Mouse (Mus musculus): ENCODE data around the gene Tulp4. TPM values are rescaled to one million over a fixed set of nuclear protein-coding genes. Genes with fewer than 3 reads are reported as not detected.

The Tulp4 gene
- polyA plus RNA-seq, 1 experiment, result 67.0 TPM

- no peak for TF ChIP-seq CTCF (IDR thresholded peaks at IDR 0.05; ENCODE audit: insufficient read depth, low read length)
- TF ChIP-seq POLR2A (IDR thresholded peaks at IDR 0.05; ENCODE audit: borderline replicate concordance, extremely low read depth, low read depth, low read length), result no peak
- 74% methylated on average over 6 of the region's 6 CpGs for WGBS
- H3K4me3 ChIP-seq (replicated peaks; ENCODE audit: extremely low read depth, low read depth, low read length), result no peak overlapping the region
- no peaks in the 10 kb centered on the region for H3K4me1 ChIP-seq (ENCODE audit: control insufficient read depth, insufficient read depth, low read length)
- no peak for DNase-seq
Observed at GRCm38 (mm10) chr17:6091604-6092003, 14.6 kb upstream of the Tulp4 start.

- Histone ChIP-seq H3K4me1 (ENCODE audit: control insufficient read depth, insufficient read depth, low read length) (no peaks in the 10 kb centered on the region), H3K4me3 (replicated peaks; ENCODE audit: extremely low read depth, low read depth, low read length) (no peak overlapping the region)
- TF ChIP-seq CTCF (IDR thresholded peaks at IDR 0.05; ENCODE audit: insufficient read depth, low read length), result no peak
- no peak for TF ChIP-seq POLR2A (IDR thresholded peaks at IDR 0.05; ENCODE audit: borderline replicate concordance, extremely low read depth, low read depth, low read length)
- no peak for DNase-seq
Observed at GRCm38 (mm10) chr17:6095579-6095978, 10.7 kb upstream of the Tulp4 start.

- H3K4me1 ChIP-seq (ENCODE audit: control insufficient read depth, insufficient read depth, low read length), result no peaks in the 10 kb centered on the region
- TF ChIP-seq POLR2A (IDR thresholded peaks at IDR 0.05; ENCODE audit: borderline replicate concordance, extremely low read depth, low read depth, low read length) (no peak), CTCF (IDR thresholded peaks at IDR 0.05; ENCODE audit: insufficient read depth, low read length) (peak; percentile 90)
- DNase-seq, result peak; percentile 47
- H3K4me3 ChIP-seq (replicated peaks; ENCODE audit: extremely low read depth, low read depth, low read length), result no peak overlapping the region
- WGBS, result 22% methylated on average over 4 of the region's 4 CpGs
Observed at GRCm38 (mm10) chr17:6097884-6098283, 8.4 kb upstream of the Tulp4 start.

- H3K4me1 ChIP-seq (ENCODE audit: control insufficient read depth, insufficient read depth, low read length), result 0 out of 2 replicates have a peak, but pooled peaks cover 2% of the 10 kb centered on the region
- DNase-seq, result no peak
- WGBS, result 91% methylated on average over 3 of the region's 3 CpGs
- H3K4me3 ChIP-seq (replicated peaks; ENCODE audit: extremely low read depth, low read depth, low read length), result no peak overlapping the region
- TF ChIP-seq POLR2A (IDR thresholded peaks at IDR 0.05; ENCODE audit: borderline replicate concordance, extremely low read depth, low read depth, low read length) (no peak), CTCF (IDR thresholded peaks at IDR 0.05; ENCODE audit: insufficient read depth, low read length) (no peak)
Observed at GRCm38 (mm10) chr17:6102287-6102686, 4.0 kb upstream of the Tulp4 start.

GRCm38 (mm10) chr17:6103566-6103965, 2.7 kb upstream of the Tulp4 start:
- no peak overlapping the region for H3K4me3 ChIP-seq (replicated peaks; ENCODE audit: extremely low read depth, low read depth, low read length)
- no peak for DNase-seq
- 72% methylated on average over 6 of the region's 6 CpGs for WGBS
- TF ChIP-seq POLR2A (IDR thresholded peaks at IDR 0.05; ENCODE audit: borderline replicate concordance, extremely low read depth, low read depth, low read length), result no peak
- peaks cover 2% of the 10 kb centered on the region; the same call in 1 of the 2 replicates for H3K4me1 ChIP-seq (ENCODE audit: control insufficient read depth, insufficient read depth, low read length)

GRCm38 (mm10) chr17:6107015-6107601, 871 bp downstream of the Tulp4 start:
- H3K4me3 ChIP-seq (replicated peaks; ENCODE audit: extremely low read depth, low read depth, low read length), result peak overlapping the region; percentile 98
- TF ChIP-seq POLR2A (IDR thresholded peaks at IDR 0.05; ENCODE audit: borderline replicate concordance, extremely low read depth, low read depth, low read length) (peak; percentile 30; the same call in 1 of the 2 replicates), CTCF (IDR thresholded peaks at IDR 0.05; ENCODE audit: insufficient read depth, low read length) (no peak)
- H3K4me1 ChIP-seq (ENCODE audit: control insufficient read depth, insufficient read depth, low read length), result peaks cover 4% of the 10 kb centered on the region; the same call in 1 of the 2 replicates
- WGBS, result under 1% methylated on average over 48 of the region's 50 CpGs
- peak; percentile 65 for DNase-seq

DNA sequence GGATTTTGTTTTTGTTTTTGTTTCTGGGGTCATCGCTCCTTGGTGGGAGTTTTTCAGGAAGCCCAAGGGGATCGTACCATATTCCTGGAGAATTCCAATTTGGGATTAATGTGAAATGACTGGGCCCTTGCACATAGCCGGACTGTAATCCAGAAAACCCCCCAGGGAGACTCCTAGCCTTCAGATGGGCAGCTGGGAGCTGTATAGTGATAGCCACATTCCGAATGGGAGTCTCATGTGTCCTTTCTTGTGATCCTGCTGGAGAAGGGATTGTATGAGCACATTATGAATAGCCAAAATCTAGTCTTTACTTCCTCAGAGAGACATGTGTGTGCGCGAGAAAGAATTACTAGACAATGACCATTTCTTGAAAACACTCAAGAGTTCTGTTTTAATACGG, 1.9 kb downstream of the Tulp4 start:
- no peak for DNase-seq
- H3K4me3 ChIP-seq (replicated peaks; ENCODE audit: extremely low read depth, low read depth, low read length), result no peak overlapping the region
- WGBS, result 33% methylated on average over 7 of the region's 7 CpGs
- peaks cover 4% of the 10 kb centered on the region; the same call in 1 of the 2 replicates for H3K4me1 ChIP-seq (ENCODE audit: control insufficient read depth, insufficient read depth, low read length)
- TF ChIP-seq POLR2A (IDR thresholded peaks at IDR 0.05; ENCODE audit: borderline replicate concordance, extremely low read depth, low read depth, low read length) (no peak), CTCF (IDR thresholded peaks at IDR 0.05; ENCODE audit: insufficient read depth, low read length) (no peak)

DNA sequence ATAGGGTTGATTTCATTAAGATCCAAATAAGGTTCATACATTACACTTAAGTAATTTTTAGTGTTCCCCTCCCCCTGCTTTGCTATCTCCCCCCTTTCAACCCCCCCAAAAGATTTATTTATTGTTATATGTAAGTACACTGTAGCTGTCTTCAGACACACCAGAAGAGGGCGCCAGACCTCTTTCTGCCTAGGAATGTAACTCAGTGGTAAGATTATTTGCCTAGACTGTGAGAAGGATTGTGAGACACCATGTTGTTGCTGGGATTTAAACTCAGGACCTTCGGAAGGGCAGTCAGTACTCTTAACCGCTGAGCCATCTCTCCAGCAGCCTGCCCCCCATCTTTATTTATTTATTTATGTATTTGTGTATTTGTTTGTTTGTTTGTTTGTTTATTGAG, 4.7 kb downstream of the Tulp4 start:
- H3K4me3 ChIP-seq (replicated peaks; ENCODE audit: extremely low read depth, low read depth, low read length), result no peak overlapping the region
- DNase-seq, result no peak
- H3K4me1 ChIP-seq (ENCODE audit: control insufficient read depth, insufficient read depth, low read length), result peaks cover 3% of the 10 kb centered on the region; the same call in 1 of the 2 replicates
- TF ChIP-seq POLR2A (IDR thresholded peaks at IDR 0.05; ENCODE audit: borderline replicate concordance, extremely low read depth, low read depth, low read length), result no peak
- TF ChIP-seq CTCF (IDR thresholded peaks at IDR 0.05; ENCODE audit: insufficient read depth, low read length), result no peak
- 81% methylated on average over 3 of the region's 3 CpGs for WGBS

DNA sequence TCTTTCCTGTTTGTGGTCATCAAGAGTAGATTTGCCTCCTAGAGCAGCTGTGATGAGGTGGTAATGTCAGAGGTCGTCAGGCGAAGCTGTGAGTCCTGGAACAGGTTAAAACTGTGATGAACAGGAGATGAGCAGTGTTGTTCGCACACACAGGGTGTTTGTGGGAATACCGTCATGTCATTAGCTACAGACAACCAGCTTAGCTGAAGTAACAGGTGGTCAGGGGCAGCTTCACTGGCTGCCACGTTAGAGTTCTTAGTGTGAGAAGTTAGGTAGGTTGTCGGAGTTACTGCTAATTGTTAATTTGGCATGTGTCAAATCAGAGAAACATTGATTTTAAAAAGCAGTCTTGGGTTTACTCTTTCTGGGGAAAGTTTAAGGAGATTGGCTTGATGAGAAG, 7.4 kb downstream of the Tulp4 start:
- DNase-seq, result no peak
- no peak for TF ChIP-seq CTCF (IDR thresholded peaks at IDR 0.05; ENCODE audit: insufficient read depth, low read length)
- TF ChIP-seq POLR2A (IDR thresholded peaks at IDR 0.05; ENCODE audit: borderline replicate concordance, extremely low read depth, low read depth, low read length), result no peak
- Histone ChIP-seq H3K4me3 (replicated peaks; ENCODE audit: extremely low read depth, low read depth, low read length) (no peak overlapping the region), H3K4me1 (ENCODE audit: control insufficient read depth, insufficient read depth, low read length) (peaks cover 8% of the 10 kb centered on the region; the same call in 1 of the 2 replicates)
- 85% methylated on average over 6 of the region's 6 CpGs for WGBS

- no peak for TF ChIP-seq POLR2A (IDR thresholded peaks at IDR 0.05; ENCODE audit: borderline replicate concordance, extremely low read depth, low read depth, low read length)
- TF ChIP-seq CTCF (IDR thresholded peaks at IDR 0.05; ENCODE audit: insufficient read depth, low read length), result no peak
- peaks cover 6% of the 10 kb centered on the region; the same call in 1 of the 2 replicates for H3K4me1 ChIP-seq (ENCODE audit: control insufficient read depth, insufficient read depth, low read length)
- DNase-seq, result no peak
- H3K4me3 ChIP-seq (replicated peaks; ENCODE audit: extremely low read depth, low read depth, low read length), result no peak overlapping the region
- 87% methylated on average over 9 of the region's 9 CpGs for WGBS
Observed at GRCm38 (mm10) chr17:6115085-6115484, 8.8 kb downstream of the Tulp4 start.

Measured in lung, adult 2 months (tissue).